Comparison of ENCODE assay signal across 8 mouse cellular contexts in the genomic region with DNA sequence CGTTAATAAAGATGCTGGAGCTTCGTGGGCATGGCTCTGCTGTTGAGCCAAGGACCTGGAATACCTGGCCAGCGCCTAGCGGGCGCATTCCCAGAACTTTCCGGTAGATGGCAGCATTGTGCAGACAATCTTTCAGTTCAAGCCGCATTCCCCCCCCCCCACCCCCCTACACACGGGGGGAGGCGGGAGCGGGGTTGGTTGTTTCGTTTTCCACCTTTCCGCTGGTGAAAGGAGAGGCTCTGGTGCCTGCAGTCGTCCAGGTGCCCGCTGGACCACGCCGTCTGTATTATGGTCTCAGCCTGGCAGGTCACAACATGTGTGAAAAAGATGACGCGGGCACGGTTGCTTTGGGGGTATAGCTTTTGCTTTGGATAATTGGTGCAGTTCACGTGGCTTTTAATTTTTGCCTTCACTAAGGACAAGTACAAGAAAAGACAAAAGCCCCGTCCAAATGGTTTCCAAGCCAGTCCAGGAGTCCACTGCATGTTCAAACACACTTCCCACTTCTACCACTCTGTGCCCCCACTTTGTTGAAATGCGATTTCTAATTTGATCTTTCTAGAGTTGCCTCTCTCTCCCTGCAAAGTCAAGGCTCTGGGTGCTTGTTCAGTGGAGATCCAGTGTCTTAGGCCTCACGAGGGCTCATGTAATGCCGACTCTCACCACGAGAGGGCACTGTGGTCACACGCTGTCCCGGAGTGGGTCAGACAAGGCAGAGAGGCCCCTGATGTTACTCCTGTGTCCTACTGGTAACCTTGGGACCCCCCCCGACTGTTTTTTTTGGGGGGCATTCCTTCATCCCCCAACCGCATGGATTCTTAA. TPM values are rescaled to one million over a fixed set of nuclear protein-coding genes. Genes with fewer than 3 reads are reported as not detected.
DNase-seq lines count a peak whose midpoint lies in the region; ATAC-seq and TF ChIP-seq lines count a peak whose summit lies in the region.

No protein-coding gene starts in this region.

- TF ChIP-seq POLR2A in thymus, adult 2 months (IDR thresholded peaks at IDR 0.05; ENCODE audit: control insufficient read depth, extremely low read depth, insufficient read depth, low read length, poor library complexity), result no peak

- DNase-seq in NIH3T3 (ENCODE audit: low read depth), result peak; percentile 97
- DNase-seq in cerebellum, adult 9-11 months, result peak; percentile 82
- DNase-seq in frontal cortex, adult 2 months (ENCODE audit: extremely low spot score in 1 of 2, low spot score in 1 of 2), result peak; percentile 82 to 99
- peak; percentile 98 for DNase-seq in hindbrain, embryonic 11.5 days (ENCODE audit: low spot score)
- DNase-seq in layer of hippocampus, adult 9-11 months, result peak; percentile 88
- DNase-seq in ovary, adult 18-20 months (ENCODE audit: low spot score), result peak; percentile 70
- DNase-seq in thymus, adult 2 months, result peak; percentile 94

- peak overlapping the region; percentile 46 for H3K9ac ChIP-seq in hindbrain, embryonic 11.5 days (ENCODE audit: low read depth, low read length)
- H3K9ac ChIP-seq in lung, embryonic 16.5 days (ENCODE audit: low read length), result peak overlapping the region; percentile 66

- no peaks in the 10 kb centered on the region for H3K9me3 ChIP-seq in hindbrain, embryonic 11.5 days (ENCODE audit: control insufficient read depth, low read length)
- no peaks in the 10 kb centered on the region for H3K9me3 ChIP-seq in lung, embryonic 16.5 days (ENCODE audit: control insufficient read depth, low read length)

- TF ChIP-seq CTCF in thymus, adult 2 months (IDR thresholded peaks at IDR 0.05; ENCODE audit: borderline replicate concordance, control insufficient read depth, extremely low read depth, insufficient read depth, low read length, poor library complexity), result peak; percentile 91

- H3K4me3 ChIP-seq in hindbrain, embryonic 11.5 days (ENCODE audit: low read depth, low read length), result peak overlapping the region; percentile 39
- peak overlapping the region; percentile 67 for H3K4me3 ChIP-seq in lung, embryonic 16.5 days (ENCODE audit: low read length)
- H3K4me3 ChIP-seq in thymus, adult 2 months (ENCODE audit: control insufficient read depth, insufficient read depth, low read length), result peak overlapping the region; percentile 66

- H3K36me3 ChIP-seq in hindbrain, embryonic 11.5 days (ENCODE audit: control insufficient read depth, insufficient read depth, low read length), result no peaks in the 10 kb centered on the region
- H3K36me3 ChIP-seq in lung, embryonic 16.5 days (ENCODE audit: control insufficient read depth, insufficient read depth, low read length), result no peaks in the 10 kb centered on the region
- no peaks in the 10 kb centered on the region for H3K36me3 ChIP-seq in thymus, adult 2 months (ENCODE audit: control insufficient read depth, insufficient read depth, low read length)

- WGBS in hindbrain, embryonic 11.5 days, result 2% methylated on average over 29 of the region's 29 CpGs
- WGBS in lung, embryonic 16.5 days, result under 1% methylated on average over 27 of the region's 29 CpGs
- 2% methylated on average over 29 of the region's 29 CpGs for WGBS in thymus, adult 2 months

- no peaks in the 10 kb centered on the region for H3K4me1 ChIP-seq in hindbrain, embryonic 11.5 days (replicated peaks; ENCODE audit: control insufficient read depth, insufficient read depth, low read length)
- no peaks in the 10 kb centered on the region for H3K4me1 ChIP-seq in lung, embryonic 16.5 days (replicated peaks; ENCODE audit: control insufficient read depth, insufficient read depth, low read length)
- H3K4me1 ChIP-seq in thymus, adult 2 months (replicated peaks; ENCODE audit: control insufficient read depth, insufficient read depth, low read length), result no peaks in the 10 kb centered on the region

- ATAC-seq in hindbrain, embryonic 11.5 days (ENCODE audit: low FRiP score), result peak; percentile 90
- ATAC-seq in lung, embryonic 16.5 days (ENCODE audit: low read depth), result peak; percentile 95

- H3K4me2 ChIP-seq in hindbrain, embryonic 11.5 days (replicated peaks; ENCODE audit: low read depth, low read length), result peak overlapping the region; percentile 54
- peak overlapping the region; percentile 62 for H3K4me2 ChIP-seq in lung, embryonic 16.5 days (ENCODE audit: low read depth, low read length)

- peak overlapping the region; percentile 31; the same call in 1 of the 2 replicates for H3K27ac ChIP-seq in hindbrain, embryonic 11.5 days (ENCODE audit: low read depth, low read length)
- H3K27ac ChIP-seq in lung, embryonic 16.5 days (ENCODE audit: low read length), result peak overlapping the region; percentile 31
- no peak overlapping the region for H3K27ac ChIP-seq in thymus, adult 2 months (ENCODE audit: control insufficient read depth, insufficient read depth, low read length)

- H3K27me3 ChIP-seq in hindbrain, embryonic 11.5 days (ENCODE audit: control insufficient read depth, insufficient read depth, low read length), result no peaks in the 10 kb centered on the region
- no peaks in the 10 kb centered on the region for H3K27me3 ChIP-seq in lung, embryonic 16.5 days (ENCODE audit: control insufficient read depth, insufficient read depth, low read depth, low read length)
- no peaks in the 10 kb centered on the region for H3K27me3 ChIP-seq in thymus, adult 2 months (ENCODE audit: control insufficient read depth, insufficient read depth, low read length)

RNA-seq across cellular contexts. Expression of a gene that starts 52.3 kb away (rescaled TPM):
- polyA plus RNA-seq in frontal cortex, adult 2 months (2012; rRNA removed), result 97.7 and 99.9 TPM in 2 replicates
- polyA plus RNA-seq in hindbrain, embryonic 11.5 days (2014; fragmentation: Nextera tagmentation; extraction: Ambion mirVana), result 26.7 and 27.1 TPM in 2 replicates
- 99.8 and 104 TPM in 2 replicates for polyA plus RNA-seq in lung, embryonic 16.5 days (2015; fragmentation: Nextera tagmentation; extraction: Ambion mirVana)
- polyA plus RNA-seq in thymus, adult 2 months (2012; rRNA removed), result 370 and 442 TPM in 2 replicates
